Mouse (Mus musculus) mouse trophoblast stem cell (cell line): ENCODE results near the gene Glra2.
"Not testable (repeated sequence)": the region's sequence is repeated elsewhere in the genome, so short reads cannot be mapped to it uniquely, and the experiment has no call there.

Source experiments
- in situ Hi-C, 2 experiments: fragments of 300-500 bp; cut with MseI, MboI; formaldehyde crosslinking; loops; 2 replicates in 1 of 2; 3 replicates in 1 of 2; pipeline ENCODE4 v1.15.1; 2025

Gene Glra2

GRCm38 (mm10) chrX:165326939-165327698, at the start of gene Glra2:
Gene Glra2 (minus strand): TSS chrX:165327393.
- in situ Hi-C loops = no loop called here

- in situ Hi-C loops = no loop called here
Measured at GRCm38 (mm10) chrX:165362798-165363197, 35.6 kb upstream of the Glra2 start.

GRCm38 (mm10) chrX:165344611-165345010, 17.4 kb upstream of the Glra2 start:
- in situ Hi-C loops = no loop called here

- in situ Hi-C loops = no loop called here
Measured at GRCm38 (mm10) chrX:165327699-165328333, 623 bp upstream of the Glra2 start.

GRCm38 (mm10) chrX:165193550-165193949, 133.6 kb downstream of the Glra2 start:
- in situ Hi-C loops = no loop called here

GRCm38 (mm10) chrX:165191170-165191569, 136.0 kb downstream of the Glra2 start:
- in situ Hi-C loops = no loop called here

GRCm38 (mm10) chrX:165182948-165183347, 144.2 kb downstream of the Glra2 start:
- in situ Hi-C loops = not testable (repeated sequence)

- in situ Hi-C loops = no loop called here
Measured at GRCm38 (mm10) chrX:165156549-165156948, 170.6 kb downstream of the Glra2 start.

- in situ Hi-C loops = no loop called here
Measured at GRCm38 (mm10) chrX:165104171-165104570, 223.0 kb downstream of the Glra2 start.
